Mouse (Mus musculus) heart, embryonic 10.5 days (tissue): ENCODE data around the gene Cenph. TPM values are rescaled to one million over a fixed set of nuclear protein-coding genes. Genes with fewer than 3 reads are reported as not detected.

ENCODE experiments used
- DNase-seq: peaks from one replicate; pipeline ENCODE4 v3.0.0-alpha.2; 2017; ENCODE audit warnings: low spot score
- H3K27ac ChIP-seq: fragments of 300-500 bp; sonication (generic); 2 replicates; pipeline ENCODE4 v1.5.1; 2016; ENCODE audit warnings: mild to moderate bottlenecking
- H3K27me3 ChIP-seq: fragments of 300-500 bp; sonication (generic); 2 replicates; pipeline ENCODE4 v1.6.1; 2016; ENCODE audit warnings: mild to moderate bottlenecking; ENCODE audit not compliant: poor library complexity, insufficient read depth, severe bottlenecking
- H3K36me3 ChIP-seq: fragments of 300-500 bp; sonication (generic); 2 replicates; pipeline ENCODE4 v1.6.1; 2016; ENCODE audit warnings: mild to moderate bottlenecking, moderate library complexity
- H3K4me1 ChIP-seq: fragments of 300-500 bp; sonication (generic); 2 replicates; pipeline ENCODE4 v1.6.1; 2016; ENCODE audit warnings: mild to moderate bottlenecking
- H3K4me3 ChIP-seq: fragments of 300-500 bp; sonication (generic); 2 replicates; pipeline ENCODE4 v1.5.1; 2016; ENCODE audit warnings: mild to moderate bottlenecking, moderate library complexity
- H3K9me3 ChIP-seq: fragments of 300-500 bp; sonication (generic); 2 replicates; pipeline ENCODE4 v1.6.1; 2016; ENCODE audit warnings: mild to moderate bottlenecking, moderate library complexity
- WGBS: fragments of 180-500 bp; shearing (Covaris S2); methylation state at CpG from one replicate; pipeline ENCODE4 v1.1.7; 2016; 5-methylcytosine and 5-hydroxymethylcytosine counted together
- polyA plus RNA-seq: library from polyadenylated mRNA; unstranded; fragments of >200 nt; fragmentation: Nextera tagmentation; extraction: Ambion mirVana; gene quantifications from 2 replicates; pipeline ENCODE4 v1.2.1, GENCODE M21; 2016

Cenph gene
- polyA plus RNA-seq, 1 experiment from 2014 or later, result 38.1 TPM

DNA sequence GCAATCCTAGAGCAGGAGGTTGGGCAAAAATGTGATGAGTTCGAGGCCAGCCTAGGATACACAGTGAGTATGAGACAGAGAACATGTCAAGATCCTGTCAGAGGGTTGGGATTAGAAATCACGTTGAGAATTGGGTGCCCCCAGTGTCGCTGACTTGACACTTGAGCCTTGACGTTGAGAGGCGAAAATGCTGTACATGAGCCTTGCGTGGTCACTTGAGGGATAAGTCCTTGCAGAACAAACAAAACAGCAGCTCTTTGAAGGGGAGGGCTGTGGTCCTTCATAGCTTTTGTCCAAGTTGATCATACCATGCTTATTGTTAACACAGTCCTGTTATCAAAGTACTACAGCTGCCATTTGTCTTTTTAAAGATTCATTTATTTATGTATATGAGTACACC, 1.0 kb upstream of the Cenph start:
- H3K27me3 ChIP-seq, result no peaks in the 10 kb centered on the region
- WGBS, result 53% methylated on average over 6 of the region's 6 CpGs
- H3K36me3 ChIP-seq, result peaks cover 40% of the 10 kb centered on the region
- H3K9me3 ChIP-seq, result no peaks in the 10 kb centered on the region
- peaks cover 15% of the 10 kb centered on the region for H3K4me1 ChIP-seq
- H3K4me3 ChIP-seq, result 0 out of 2 replicates have a peak overlapping the region, but pooled peaks have one; percentile 98
- H3K27ac ChIP-seq, result no peak overlapping the region
- DNase-seq, result no peak

- H3K9me3 ChIP-seq, result no peaks in the 10 kb centered on the region
- peaks cover 15% of the 10 kb centered on the region for H3K4me1 ChIP-seq
- no peak for DNase-seq
- peak overlapping the region; percentile 89 for H3K27ac ChIP-seq
- H3K27me3 ChIP-seq, result no peaks in the 10 kb centered on the region
- H3K36me3 ChIP-seq, result peaks cover 41% of the 10 kb centered on the region
- WGBS, result 17% methylated on average over 8 of the region's 8 CpGs
- H3K4me3 ChIP-seq, result peak overlapping the region; percentile 98
Observed at GRCm38 (mm10) chr13:100776056-100776419, 339 bp upstream of the Cenph start.

DNA sequence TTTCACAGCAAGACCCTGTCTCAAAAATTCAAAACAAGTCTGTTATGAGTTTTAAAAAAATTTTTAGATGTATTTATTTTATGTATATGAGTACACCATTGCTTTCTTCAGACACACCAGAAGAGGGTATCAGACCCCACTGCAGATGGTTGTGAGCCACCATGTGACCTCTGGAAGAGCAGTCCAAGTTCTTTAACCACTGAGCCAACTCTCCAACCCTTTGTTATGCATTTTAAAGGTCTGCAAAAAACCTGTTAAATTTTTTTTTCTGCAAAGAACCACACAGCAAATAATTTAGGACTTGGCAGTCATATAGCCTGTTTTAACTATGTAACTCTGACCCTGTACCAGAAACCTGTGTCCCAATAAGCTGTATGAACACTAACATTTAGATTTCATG, 995 bp downstream of the Cenph start:
- no peak for DNase-seq
- H3K4me3 ChIP-seq, result peak overlapping the region; percentile 98
- no peak overlapping the region for H3K27ac ChIP-seq
- peaks cover 41% of the 10 kb centered on the region for H3K36me3 ChIP-seq
- peaks cover 15% of the 10 kb centered on the region for H3K4me1 ChIP-seq
- H3K27me3 ChIP-seq, result no peaks in the 10 kb centered on the region
- H3K9me3 ChIP-seq, result no peaks in the 10 kb centered on the region

DNA sequence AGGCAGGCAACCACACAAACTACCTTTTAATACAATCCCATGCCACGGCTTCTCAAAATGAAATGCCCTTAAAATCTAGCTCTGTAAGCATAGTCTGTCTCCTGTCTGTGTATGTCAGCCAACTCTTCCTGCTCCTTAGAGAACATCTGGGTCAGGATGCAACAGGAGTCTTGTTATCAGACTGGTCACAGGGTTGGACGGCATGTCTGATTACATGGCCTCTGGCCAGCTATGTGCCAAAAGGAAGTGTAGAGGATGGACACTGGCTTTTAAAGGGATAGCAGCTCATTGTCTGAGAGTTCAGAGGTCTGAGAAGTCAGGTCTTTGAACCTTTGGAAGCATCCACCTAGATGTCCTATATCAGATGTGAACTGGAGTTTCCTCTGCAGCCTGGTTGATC, 20.4 kb downstream of the Cenph start:
- Histone ChIP-seq H3K4me1 (0 out of 2 replicates have a peak, but pooled peaks cover 4% of the 10 kb centered on the region), H3K4me3 (no peak overlapping the region), H3K27ac (no peak overlapping the region), H3K27me3 (no peaks in the 10 kb centered on the region), H3K36me3 (peaks cover 15% of the 10 kb centered on the region), H3K9me3 (no peaks in the 10 kb centered on the region; the same call in 1 of the 2 replicates)
- 54% methylated on average over 2 of the region's 2 CpGs for WGBS
- DNase-seq, result no peak

DNA sequence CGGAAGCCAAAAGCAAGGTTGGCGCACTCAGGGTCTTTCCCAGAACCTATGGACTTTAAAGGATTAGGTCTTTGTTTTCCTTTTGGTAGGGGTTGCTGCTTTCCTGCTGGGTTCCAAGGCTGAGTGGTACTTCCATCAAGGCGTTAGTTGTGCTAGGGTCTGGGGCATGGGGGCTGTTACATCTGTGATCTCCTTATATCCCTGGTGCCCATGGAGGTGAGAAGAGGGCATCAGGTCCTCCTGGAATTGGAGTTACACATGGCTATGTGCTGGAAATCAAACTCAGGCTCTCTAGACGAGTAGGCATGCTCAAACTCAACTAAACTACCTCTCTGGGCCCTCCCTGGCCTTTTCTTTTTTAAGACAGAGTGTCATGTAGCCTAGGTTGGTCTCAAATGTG, 21.5 kb downstream of the Cenph start:
- Histone ChIP-seq H3K4me3 (no peak overlapping the region), H3K9me3 (no peaks in the 10 kb centered on the region), H3K27me3 (no peaks in the 10 kb centered on the region), H3K4me1 (0 out of 2 replicates have a peak, but pooled peaks cover 4% of the 10 kb centered on the region), H3K27ac (no peak overlapping the region), H3K36me3 (peaks cover 4% of the 10 kb centered on the region)
- 72% methylated on average over 4 of the region's 4 CpGs for WGBS
- DNase-seq, result no peak

GRCm38 (mm10) chr13:100753011-100753410, 22.7 kb downstream of the Cenph start:
- Histone ChIP-seq H3K4me1 (0 out of 2 replicates have a peak, but pooled peaks cover 4% of the 10 kb centered on the region), H3K36me3 (no peaks in the 10 kb centered on the region), H3K4me3 (no peak overlapping the region), H3K27me3 (no peaks in the 10 kb centered on the region), H3K9me3 (no peaks in the 10 kb centered on the region), H3K27ac (no peak overlapping the region)
- DNase-seq, result no peak
- 57% methylated on average over 6 of the region's 6 CpGs for WGBS

- DNase-seq, result no peak
- WGBS, result 70% methylated on average over 8 of the region's 8 CpGs
- Histone ChIP-seq H3K27ac (peak overlapping the region; percentile 11; the same call in 1 of the 2 replicates), H3K27me3 (no peaks in the 10 kb centered on the region), H3K4me3 (no peak overlapping the region), H3K4me1 (0 out of 2 replicates have a peak, but pooled peaks cover 4% of the 10 kb centered on the region), H3K9me3 (no peaks in the 10 kb centered on the region), H3K36me3 (no peaks in the 10 kb centered on the region)
Observed at GRCm38 (mm10) chr13:100752529-100752928, 23.2 kb downstream of the Cenph start.

DNA sequence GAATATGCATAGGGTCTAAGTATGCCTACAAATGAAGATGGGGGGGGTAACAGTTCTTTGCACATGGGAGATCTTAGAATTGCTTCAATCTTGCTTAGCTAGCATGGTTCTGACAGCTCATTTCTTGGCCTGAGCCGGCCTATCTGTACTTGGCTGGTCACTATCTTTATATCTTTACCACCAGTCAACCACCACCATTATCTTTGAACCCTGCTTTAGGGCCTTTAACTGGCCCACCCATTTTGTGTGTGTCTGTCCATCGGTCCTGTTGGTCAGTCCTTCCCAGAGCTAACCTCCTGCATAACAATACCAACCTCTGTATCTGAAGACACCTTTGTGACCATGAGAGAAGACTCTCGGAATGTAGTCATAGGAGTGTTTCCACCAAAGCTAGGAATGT, 24.3 kb downstream of the Cenph start:
- Histone ChIP-seq H3K4me1 (0 out of 2 replicates have a peak, but pooled peaks cover 4% of the 10 kb centered on the region), H3K9me3 (no peaks in the 10 kb centered on the region), H3K27ac (no peak overlapping the region), H3K27me3 (no peaks in the 10 kb centered on the region), H3K36me3 (no peaks in the 10 kb centered on the region), H3K4me3 (no peak overlapping the region)
- no peak for DNase-seq
- WGBS, result 85% methylated on average over 3 of the region's 3 CpGs

DNA sequence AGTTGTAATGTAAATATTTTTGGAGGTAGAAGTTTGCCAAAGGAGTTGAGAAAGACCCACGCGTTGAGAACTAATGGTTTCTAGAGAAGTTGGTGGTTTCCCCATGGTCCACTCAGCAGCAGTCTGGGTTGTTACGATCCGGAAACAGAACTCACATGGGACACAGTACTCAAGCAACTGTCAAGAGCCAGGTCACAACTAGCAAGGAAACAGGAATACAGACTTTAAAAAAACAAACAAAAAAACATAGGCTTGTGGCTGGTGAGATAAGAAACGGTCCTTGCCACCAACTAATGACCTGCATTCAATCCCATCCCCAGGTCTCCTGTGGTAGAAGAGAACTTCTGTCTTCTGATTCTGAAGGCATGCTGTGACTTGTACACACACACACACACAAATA, 24.9 kb downstream of the Cenph start:
- 68% methylated on average over 5 of the region's 5 CpGs for WGBS
- no peaks in the 10 kb centered on the region for H3K27me3 ChIP-seq
- H3K27ac ChIP-seq, result no peak overlapping the region
- no peaks in the 10 kb centered on the region for H3K36me3 ChIP-seq
- no peaks in the 10 kb centered on the region for H3K9me3 ChIP-seq
- DNase-seq, result no peak
- no peak overlapping the region for H3K4me3 ChIP-seq
- 0 out of 2 replicates have a peak, but pooled peaks cover 4% of the 10 kb centered on the region for H3K4me1 ChIP-seq

- no peaks in the 10 kb centered on the region for H3K9me3 ChIP-seq
- no peak overlapping the region for H3K27ac ChIP-seq
- no peak overlapping the region for H3K4me3 ChIP-seq
- 36% methylated on average over 8 of the region's 8 CpGs for WGBS
- no peaks in the 10 kb centered on the region for H3K27me3 ChIP-seq
- no peaks in the 10 kb centered on the region for H3K36me3 ChIP-seq
- peaks cover 7% of the 10 kb centered on the region; the same call in 1 of the 2 replicates for H3K4me1 ChIP-seq
- DNase-seq, result peak; percentile 83
Observed at GRCm38 (mm10) chr13:100748638-100749037, 27.1 kb downstream of the Cenph start.

DNA sequence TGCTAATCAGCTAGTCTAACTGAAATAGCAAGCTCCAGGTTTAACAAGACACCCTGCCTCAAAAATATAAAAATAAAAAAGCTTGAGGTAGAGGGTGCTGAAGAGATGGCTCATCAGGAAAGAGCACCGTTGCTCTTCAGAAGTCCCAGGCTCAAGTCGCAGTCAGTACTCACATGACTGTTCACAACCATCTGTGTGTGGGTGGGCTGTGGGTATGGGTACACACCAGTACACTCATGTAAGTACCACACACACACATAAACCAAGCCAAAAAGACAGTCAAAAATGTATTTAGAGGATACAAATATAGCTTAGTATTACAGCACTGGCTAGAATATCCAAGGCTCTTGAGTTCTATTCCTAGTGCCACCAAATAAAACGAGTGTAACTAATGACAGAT, 29.6 kb downstream of the Cenph start:
- Histone ChIP-seq H3K27me3 (no peaks in the 10 kb centered on the region), H3K9me3 (no peaks in the 10 kb centered on the region), H3K4me3 (no peak overlapping the region), H3K4me1 (peaks cover 12% of the 10 kb centered on the region), H3K36me3 (no peaks in the 10 kb centered on the region), H3K27ac (no peak overlapping the region)
- no peak for DNase-seq
- WGBS, result 82% methylated on average over 3 of the region's 3 CpGs

- under 1% methylated on average over 52 of the region's 52 CpGs for WGBS
- H3K9me3 ChIP-seq, result no peaks in the 10 kb centered on the region
- H3K36me3 ChIP-seq, result peaks cover 12% of the 10 kb centered on the region; the same call in 1 of the 2 replicates
- peak; percentile 98 for DNase-seq
- peak within 1 kb of the TSS; percentile 82 for H3K4me3 ChIP-seq
- no peaks in the 10 kb centered on the region for H3K27me3 ChIP-seq
- H3K4me1 ChIP-seq, result peaks cover 12% of the 10 kb centered on the region
- peak within 1 kb of the TSS; percentile 99 for H3K27ac ChIP-seq
Observed at GRCm38 (mm10) chr13:100744036-100744744, 31.5 kb downstream of the Cenph start, which contains the start of gene Mrps36. Gene Mrps36, minus strand, starts transcription at chr13:100744659.

DNA sequence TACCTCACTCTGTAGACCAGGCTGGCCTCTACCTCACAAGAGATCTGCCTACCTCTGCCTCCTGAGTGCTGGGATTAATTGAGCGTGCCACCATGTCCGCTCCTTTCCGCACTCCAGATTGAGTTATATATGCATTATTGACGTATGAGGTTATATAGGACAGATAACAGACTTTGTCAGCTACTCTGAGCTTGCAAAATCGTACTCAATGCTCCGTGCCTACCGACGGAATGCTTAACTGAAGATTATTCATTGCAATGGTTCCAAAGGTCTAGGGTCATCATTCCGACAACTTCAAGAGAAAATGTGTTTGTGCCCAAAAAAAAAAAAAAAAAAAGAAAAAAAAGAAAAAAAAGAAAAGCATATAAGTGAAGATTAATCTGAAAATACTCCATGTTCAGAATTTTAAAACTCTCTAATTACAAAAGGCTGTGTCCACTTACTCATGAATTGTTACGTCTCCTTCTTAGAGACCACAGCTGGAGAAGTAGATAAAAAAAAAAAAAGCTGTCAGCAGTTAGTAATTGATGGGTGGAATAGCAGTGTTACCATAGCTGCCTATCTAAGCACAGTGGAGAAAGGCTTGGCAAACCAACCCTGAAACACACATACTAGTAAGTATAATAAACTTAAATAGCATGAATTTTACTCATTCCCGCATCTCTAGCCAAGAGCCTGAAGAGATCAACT, 32.2 kb downstream of the Cenph start:
- H3K9me3 ChIP-seq, result no peaks in the 10 kb centered on the region
- no peaks in the 10 kb centered on the region for H3K27me3 ChIP-seq
- peak overlapping the region; percentile 82 for H3K4me3 ChIP-seq
- H3K4me1 ChIP-seq, result peaks cover 12% of the 10 kb centered on the region
- peak overlapping the region; percentile 99 for H3K27ac ChIP-seq
- peak; percentile 61 for DNase-seq
- peaks cover 17% of the 10 kb centered on the region; the same call in 1 of the 2 replicates for H3K36me3 ChIP-seq
- 59% methylated on average over 11 of the region's 11 CpGs for WGBS
